Mouse (Mus musculus): ENCODE results near the gene Pcolce2.

Gene Pcolce2

GRCm38 (mm10) chr9:95657941-95658340 lies 20.5 kb downstream of the Pcolce2 start:
- DNase-seq = no peak

GRCm38 (mm10) chr9:95664290-95664989 lies 27.0 kb downstream of the Pcolce2 start:
- DNase-seq = peak; percentile 22

GRCm38 (mm10) chr9:95665835-95666234 lies 28.4 kb downstream of the Pcolce2 start:
- no peak for DNase-seq

GRCm38 (mm10) chr9:95667836-95668235 lies 30.4 kb downstream of the Pcolce2 start:
- DNase-seq = no peak

GRCm38 (mm10) chr9:95668306-95668705 lies 30.9 kb downstream of the Pcolce2 start:
- no peak for DNase-seq

- no peak for DNase-seq
Observed at GRCm38 (mm10) chr9:95672331-95672730, 34.9 kb downstream of the Pcolce2 start.

GRCm38 (mm10) chr9:95672760-95673159 lies 35.4 kb downstream of the Pcolce2 start:
- no peak for DNase-seq

- DNase-seq = no peak
Observed at GRCm38 (mm10) chr9:95675064-95675699, 37.8 kb downstream of the Pcolce2 start.

- no peak for DNase-seq
Observed at GRCm38 (mm10) chr9:95676021-95676420, 38.6 kb downstream of the Pcolce2 start.

- DNase-seq = no peak
Observed at GRCm38 (mm10) chr9:95679966-95680365, 42.6 kb downstream of the Pcolce2 start.

- no peak for DNase-seq
Observed at GRCm38 (mm10) chr9:95680691-95681090, 43.3 kb downstream of the Pcolce2 start.

- DNase-seq = no peak
Observed at GRCm38 (mm10) chr9:95685660-95686440, 48.4 kb downstream of the Pcolce2 start.

GRCm38 (mm10) chr9:95688064-95688463 lies 50.7 kb downstream of the Pcolce2 start:
- DNase-seq = no peak

- DNase-seq = no peak
Observed at GRCm38 (mm10) chr9:95692823-95693222, 55.4 kb downstream of the Pcolce2 start.

- DNase-seq = no peak
Observed at GRCm38 (mm10) chr9:95693528-95694100, 56.2 kb downstream of the Pcolce2 start.

GRCm38 (mm10) chr9:95694526-95694925 lies 57.1 kb downstream of the Pcolce2 start:
- no peak for DNase-seq

GRCm38 (mm10) chr9:95695023-95695422 lies 57.6 kb downstream of the Pcolce2 start:
- no peak for DNase-seq

GRCm38 (mm10) chr9:95696581-95696980 lies 59.2 kb downstream of the Pcolce2 start:
- DNase-seq = no peak

GRCm38 (mm10) chr9:95697808-95698207 lies 60.4 kb downstream of the Pcolce2 start:
- DNase-seq = no peak

- no peak for DNase-seq
Observed at GRCm38 (mm10) chr9:95699273-95699672, 61.9 kb downstream of the Pcolce2 start.

- DNase-seq = peak; percentile 19
Observed at GRCm38 (mm10) chr9:95704078-95704477, 66.7 kb downstream of the Pcolce2 start.

- no peak for DNase-seq
Observed at GRCm38 (mm10) chr9:95705371-95705770, 68.0 kb downstream of the Pcolce2 start.

- no peak for DNase-seq
Observed at GRCm38 (mm10) chr9:95708943-95709342, 71.5 kb downstream of the Pcolce2 start.

Measured in right cerebral cortex, postnatal 25 days (tissue).